Mouse (Mus musculus): Measurements from ENCODE around the gene Plekhh1.
"Not testable (repeated sequence)": the region's sequence is repeated elsewhere in the genome, so short reads cannot be mapped to it uniquely, and the experiment has no call there.

The Plekhh1 gene

GRCm38 (mm10) chr12:79028911-79029861 is at the start of gene Plekhh1:
Gene Plekhh1 (plus strand): TSS chr12:79029163.
- peak; percentile 73 to 81 for DNase-seq

GRCm38 (mm10) chr12:78980683-78981091 is 48.3 kb upstream of the Plekhh1 start:
- DNase-seq, result peak; percentile 56 to 61

GRCm38 (mm10) chr12:78981131-78981530 is 47.8 kb upstream of the Plekhh1 start:
- no peak for DNase-seq

- DNase-seq, result peak; percentile 41 to 57
Observed at GRCm38 (mm10) chr12:78981938-78982825, 46.8 kb upstream of the Plekhh1 start.

GRCm38 (mm10) chr12:78983296-78984034 is 45.5 kb upstream of the Plekhh1 start:
- no peak for DNase-seq

- DNase-seq, result peak; percentile 82
Observed at GRCm38 (mm10) chr12:78984035-78984432, 44.9 kb upstream of the Plekhh1 start.

GRCm38 (mm10) chr12:78987581-78988081 is 41.3 kb upstream of the Plekhh1 start:
- peak; percentile 15 to 29 for DNase-seq

GRCm38 (mm10) chr12:78996271-78996670 is 32.7 kb upstream of the Plekhh1 start:
- no peak for DNase-seq

- DNase-seq, result no peak
Observed at GRCm38 (mm10) chr12:78996711-78997110, 32.3 kb upstream of the Plekhh1 start.

- no peak for DNase-seq
Observed at GRCm38 (mm10) chr12:79002406-79002805, 26.6 kb upstream of the Plekhh1 start.

GRCm38 (mm10) chr12:79002978-79003377 is 26.0 kb upstream of the Plekhh1 start:
- DNase-seq, result no peak

- no peak for DNase-seq
Observed at GRCm38 (mm10) chr12:79005456-79005855, 23.5 kb upstream of the Plekhh1 start.

- no peak for DNase-seq
Observed at GRCm38 (mm10) chr12:79006076-79006475, 22.9 kb upstream of the Plekhh1 start.

- DNase-seq, result peak; percentile 43 to 68
Observed at GRCm38 (mm10) chr12:79006478-79007125, 22.4 kb upstream of the Plekhh1 start.

GRCm38 (mm10) chr12:79007126-79007753 is 21.7 kb upstream of the Plekhh1 start, which contains the start of gene Tmem229b:
Gene Tmem229b (minus strand): TSS chr12:79007627.
- DNase-seq, result peak; percentile 42 to 67

- DNase-seq, result peak; percentile 15 to 38
Observed at GRCm38 (mm10) chr12:79010569-79010968, 18.4 kb upstream of the Plekhh1 start.

GRCm38 (mm10) chr12:79016109-79016508 is 12.9 kb upstream of the Plekhh1 start:
- DNase-seq, result no peak

GRCm38 (mm10) chr12:79017994-79018399 is 11.0 kb upstream of the Plekhh1 start:
- DNase-seq, result no peak

GRCm38 (mm10) chr12:79021902-79022301 is 7.1 kb upstream of the Plekhh1 start:
- no peak for DNase-seq

GRCm38 (mm10) chr12:79022882-79023281 is 6.1 kb upstream of the Plekhh1 start:
- peak; percentile 78 to 87 for DNase-seq

GRCm38 (mm10) chr12:79027526-79027925 is 1.4 kb upstream of the Plekhh1 start:
- DNase-seq, result not testable (repeated sequence)
